Mouse (Mus musculus): ENCODE results near the gene Phlpp1.

Phlpp1 gene

DNA sequence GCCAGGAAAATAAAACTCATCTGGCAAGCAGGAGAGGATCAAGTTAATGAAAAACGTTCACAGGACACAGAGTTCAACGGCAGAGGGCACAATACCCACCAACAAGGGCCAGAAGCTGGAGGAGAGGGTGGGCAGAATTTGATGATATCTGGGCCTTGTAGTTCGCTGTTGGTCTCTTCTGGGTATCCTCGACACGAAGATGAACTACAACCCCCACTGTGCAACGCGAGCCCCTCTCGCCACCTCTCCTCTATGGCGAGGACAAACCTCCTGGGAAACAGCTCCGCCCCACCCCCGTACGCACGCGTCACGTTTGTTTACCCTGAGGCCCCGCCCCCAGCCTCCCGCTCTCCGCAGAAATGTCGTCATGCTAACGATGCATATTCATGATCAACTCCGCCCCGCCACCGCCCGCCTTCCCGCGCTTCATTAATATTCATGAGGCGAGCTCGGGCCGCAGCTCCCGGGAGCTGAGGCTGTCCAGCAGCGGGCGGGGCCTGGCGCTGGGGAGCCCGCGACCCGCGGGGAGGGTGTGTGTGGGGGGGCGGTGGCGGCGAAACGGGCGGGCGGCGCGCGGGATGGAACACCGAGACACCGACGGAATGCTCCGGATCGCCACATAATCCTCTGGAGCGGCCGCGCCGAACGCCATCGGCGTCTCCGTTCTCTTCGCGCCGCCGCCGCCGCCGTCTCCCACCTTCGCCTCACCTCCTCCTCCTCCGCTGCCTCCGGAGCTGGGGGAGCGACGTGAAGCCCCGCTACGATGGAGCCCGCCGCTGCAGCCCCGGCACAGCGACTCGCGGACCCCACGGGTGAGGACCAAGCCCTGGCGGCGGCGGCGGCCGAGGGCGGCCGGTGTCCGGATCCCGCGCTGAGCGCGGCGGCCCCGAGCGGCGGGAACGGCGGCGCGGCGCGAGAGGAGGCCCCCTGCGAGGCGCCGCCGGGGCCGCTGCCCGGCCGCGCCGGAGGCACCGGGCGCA is at the start of gene Phlpp1:
Phlpp1 (plus strand) TSS at position 512 of the 980 bp plus-strand sequence.
- in situ Hi-C loops (cut with MboI; ENCODE audit: low pct_unique_long_range_greater_than_20kb in 1 of 2, low sequenced_read_pairs in 2 of 2, unreplicated experiment in 1 of 2), result no loop called here

DNA sequence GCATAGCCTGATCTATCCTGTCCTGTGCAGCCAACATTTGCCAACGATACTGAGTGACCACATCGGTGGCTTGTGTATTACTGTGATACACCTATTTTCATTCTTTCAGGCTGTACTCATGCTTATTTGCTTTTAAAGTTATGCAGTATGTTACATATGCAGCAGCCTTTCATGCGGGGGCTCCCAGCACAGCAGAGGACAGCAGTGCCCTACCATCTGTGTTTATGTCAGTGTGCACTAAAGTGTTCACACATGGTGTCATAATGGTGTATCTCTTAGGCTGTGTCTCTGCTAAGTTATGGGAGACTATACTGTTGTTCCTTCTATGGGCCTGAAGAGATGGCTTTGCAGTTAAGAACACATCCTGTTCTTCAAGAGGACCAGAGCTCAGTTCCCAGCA is 45.0 kb upstream of the Phlpp1 start:
- in situ Hi-C loops (cut with MboI; ENCODE audit: low pct_unique_long_range_greater_than_20kb in 1 of 2, low sequenced_read_pairs in 2 of 2, unreplicated experiment in 1 of 2), result no loop called here

DNA sequence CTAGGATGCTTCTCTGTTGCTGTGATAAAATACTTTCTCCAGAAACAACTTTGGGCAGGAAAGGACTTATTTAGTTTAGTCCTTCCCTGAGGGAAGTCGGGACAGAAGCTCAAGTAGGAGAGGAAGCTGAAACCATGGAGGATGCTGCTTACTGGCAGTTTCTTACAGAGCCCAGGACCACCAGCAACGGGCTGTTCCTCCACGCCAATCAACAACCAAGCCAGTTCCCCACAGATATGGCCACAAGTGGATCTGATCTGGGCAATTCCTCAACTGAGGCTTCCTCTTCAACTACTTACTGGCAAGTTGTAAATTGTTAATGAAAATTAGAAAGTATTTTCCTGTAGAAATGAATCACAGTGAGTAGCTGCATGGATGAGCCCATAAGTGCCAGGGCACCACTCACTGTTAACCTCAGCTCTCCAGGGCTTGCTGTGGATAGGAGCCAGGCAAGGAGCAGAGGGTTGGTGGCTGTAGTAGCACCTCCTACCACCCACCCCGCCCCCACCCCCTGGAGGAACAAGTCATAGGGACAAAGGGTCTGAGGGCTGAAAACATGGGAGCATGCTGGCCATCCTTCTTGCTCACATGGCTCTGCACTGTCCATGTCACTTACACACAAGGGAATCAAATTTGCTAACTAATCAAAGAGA is 39.7 kb upstream of the Phlpp1 start:
- in situ Hi-C loops (cut with MboI; ENCODE audit: low pct_unique_long_range_greater_than_20kb in 1 of 2, low sequenced_read_pairs in 2 of 2, unreplicated experiment in 1 of 2), result no loop called here

DNA sequence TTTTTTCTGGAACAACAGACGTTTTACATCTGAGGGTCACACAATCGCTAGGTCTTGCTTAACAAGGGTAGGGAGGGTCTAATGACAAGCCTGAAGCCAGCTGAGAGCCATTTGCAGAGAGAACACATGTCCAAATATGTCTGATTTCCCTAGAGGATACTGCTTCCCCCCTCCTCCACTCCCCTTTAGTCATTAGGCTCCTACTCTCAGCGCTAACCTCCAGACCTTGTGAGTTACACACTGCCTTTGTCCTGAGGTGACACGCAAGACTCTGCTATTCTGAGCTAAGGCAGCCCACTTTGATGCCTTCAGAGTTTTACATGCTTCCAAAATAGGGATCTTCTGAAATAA is 39.2 kb upstream of the Phlpp1 start:
- in situ Hi-C loops (cut with MboI; ENCODE audit: low pct_unique_long_range_greater_than_20kb in 1 of 2, low sequenced_read_pairs in 2 of 2, unreplicated experiment in 1 of 2), result no loop called here

DNA sequence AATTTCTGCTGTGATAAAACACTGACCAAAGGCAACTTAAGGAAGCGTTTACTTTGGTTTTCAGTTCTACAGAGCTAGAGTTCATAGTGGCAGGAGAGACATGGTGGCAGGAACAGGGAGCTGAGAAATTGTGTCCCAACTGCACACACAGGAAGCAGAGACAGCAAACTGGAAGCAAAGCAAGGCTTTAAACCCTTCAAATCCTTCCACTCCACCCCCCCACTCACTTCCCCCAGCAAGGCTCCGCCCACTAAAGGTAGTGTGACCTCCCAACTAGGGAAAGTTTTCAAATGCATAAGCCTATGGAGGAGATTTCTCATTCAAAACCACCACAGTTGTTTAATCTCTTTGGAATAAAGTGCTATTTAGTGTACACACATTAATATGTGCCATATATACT is 32.9 kb upstream of the Phlpp1 start:
- in situ Hi-C loops (cut with MboI; ENCODE audit: low pct_unique_long_range_greater_than_20kb in 1 of 2, low sequenced_read_pairs in 2 of 2, unreplicated experiment in 1 of 2), result no loop called here

DNA sequence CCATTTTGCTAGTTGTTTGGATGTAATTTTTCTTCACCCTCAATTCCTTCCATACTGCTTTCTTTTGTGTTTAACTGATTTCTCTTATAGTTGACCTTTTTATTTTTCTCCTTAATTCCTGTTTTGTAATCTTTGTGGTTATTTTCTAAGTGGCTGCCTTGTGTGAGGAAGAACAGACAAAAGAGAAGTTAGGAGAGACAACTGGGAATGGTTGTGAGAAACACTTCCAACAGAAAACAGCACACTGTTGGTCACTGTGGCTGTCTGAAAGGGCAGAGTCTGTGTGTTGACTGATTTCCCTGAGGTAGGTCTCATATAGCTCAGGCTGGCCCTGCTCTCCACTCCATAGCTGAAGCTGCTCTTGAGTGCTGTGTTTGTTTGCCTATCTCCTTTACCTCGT is 32.4 kb upstream of the Phlpp1 start:
- in situ Hi-C loops (cut with MboI; ENCODE audit: low pct_unique_long_range_greater_than_20kb in 1 of 2, low sequenced_read_pairs in 2 of 2, unreplicated experiment in 1 of 2), result no loop called here

DNA sequence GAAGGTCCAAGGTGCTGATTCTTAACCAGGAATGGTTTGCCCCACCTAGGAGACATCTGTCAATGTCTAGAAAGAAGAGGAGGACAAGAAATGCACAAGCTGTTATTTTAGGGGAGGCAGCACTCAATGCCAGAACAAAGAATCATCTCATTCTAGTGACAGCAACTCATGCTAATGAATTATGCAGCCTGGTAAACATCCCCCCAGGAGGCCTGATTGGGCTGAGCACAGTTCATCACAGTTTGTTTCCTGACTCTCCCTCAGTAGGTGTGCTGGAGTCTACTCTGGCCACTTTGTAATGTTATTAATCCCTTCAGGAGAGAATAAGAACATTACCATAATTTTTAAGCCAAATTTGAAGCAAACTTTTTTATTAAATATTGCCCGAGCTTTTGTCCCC is 29.5 kb upstream of the Phlpp1 start:
- in situ Hi-C loops (cut with MboI; ENCODE audit: low pct_unique_long_range_greater_than_20kb in 1 of 2, low sequenced_read_pairs in 2 of 2, unreplicated experiment in 1 of 2), result no loop called here

DNA sequence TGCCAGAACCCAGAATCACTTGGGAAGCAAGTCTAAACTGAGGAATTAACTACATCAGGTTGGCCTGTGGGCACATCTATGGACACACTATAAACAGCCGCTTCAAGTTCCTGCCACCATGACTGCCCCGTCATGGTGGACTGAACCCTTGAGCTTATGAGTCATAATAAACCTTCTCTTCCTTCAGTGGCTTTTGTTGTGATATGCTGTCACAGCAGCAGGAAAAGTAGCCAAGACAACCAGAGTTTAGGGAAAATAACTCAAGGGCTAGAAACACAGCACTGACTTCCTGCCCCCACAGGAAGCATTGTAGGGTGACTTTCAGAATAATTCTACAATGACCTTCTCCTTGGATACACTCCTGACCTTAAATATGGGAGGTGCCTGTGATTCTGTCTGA is 27.0 kb upstream of the Phlpp1 start:
- in situ Hi-C loops (cut with MboI; ENCODE audit: low pct_unique_long_range_greater_than_20kb in 1 of 2, low sequenced_read_pairs in 2 of 2, unreplicated experiment in 1 of 2), result no loop called here

DNA sequence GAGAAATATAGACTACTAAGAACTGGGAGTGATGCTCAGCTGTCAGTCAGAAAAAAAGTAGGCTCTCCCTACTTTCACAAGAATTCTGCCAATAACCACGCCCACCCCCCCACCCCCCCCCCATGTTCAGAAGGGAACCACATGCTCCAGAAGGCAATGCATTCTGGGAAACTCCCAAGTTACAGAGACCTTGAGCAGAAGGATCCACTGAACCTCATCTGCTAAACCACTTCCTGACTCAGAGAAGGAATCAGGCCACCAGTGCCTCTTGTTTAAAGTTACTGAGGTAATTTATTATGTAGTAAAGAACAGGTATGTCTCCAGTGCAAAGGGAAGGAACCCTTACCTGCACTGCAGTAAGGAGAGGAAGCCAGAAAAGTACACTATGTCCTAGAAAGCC is 26.5 kb upstream of the Phlpp1 start:
- in situ Hi-C loops (cut with MboI; ENCODE audit: low pct_unique_long_range_greater_than_20kb in 1 of 2, low sequenced_read_pairs in 2 of 2, unreplicated experiment in 1 of 2), result no loop called here

DNA sequence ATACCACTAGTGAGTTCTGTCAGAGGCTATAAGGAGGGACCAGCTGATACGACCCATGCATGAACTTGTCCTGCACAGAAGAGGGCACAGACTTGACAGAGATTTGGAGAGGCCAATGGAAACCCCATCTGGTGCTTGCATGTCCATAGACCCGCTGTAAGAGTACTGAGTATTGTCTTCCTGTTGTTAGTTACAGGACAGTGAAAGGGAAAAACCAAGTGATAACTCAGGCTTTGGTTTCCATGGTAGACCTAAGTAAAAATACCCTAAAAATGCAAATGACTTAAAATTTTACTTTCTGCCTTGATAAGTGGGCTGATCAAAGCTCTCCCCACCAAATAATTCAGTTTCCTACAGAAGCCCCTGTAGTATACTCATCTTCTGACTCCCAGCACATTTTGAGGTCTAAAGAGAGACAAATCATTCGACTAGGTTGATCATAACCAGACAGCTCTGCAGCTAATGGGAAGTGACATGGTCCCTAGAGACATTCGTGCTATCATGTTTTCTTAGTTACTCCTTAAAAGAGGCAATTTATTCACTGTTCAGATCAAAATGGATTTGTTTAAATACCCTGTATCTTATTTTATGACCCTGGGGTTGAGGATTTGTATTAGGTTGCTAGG is 25.9 kb upstream of the Phlpp1 start:
- in situ Hi-C loops (cut with MboI; ENCODE audit: low pct_unique_long_range_greater_than_20kb in 1 of 2, low sequenced_read_pairs in 2 of 2, unreplicated experiment in 1 of 2), result no loop called here

DNA sequence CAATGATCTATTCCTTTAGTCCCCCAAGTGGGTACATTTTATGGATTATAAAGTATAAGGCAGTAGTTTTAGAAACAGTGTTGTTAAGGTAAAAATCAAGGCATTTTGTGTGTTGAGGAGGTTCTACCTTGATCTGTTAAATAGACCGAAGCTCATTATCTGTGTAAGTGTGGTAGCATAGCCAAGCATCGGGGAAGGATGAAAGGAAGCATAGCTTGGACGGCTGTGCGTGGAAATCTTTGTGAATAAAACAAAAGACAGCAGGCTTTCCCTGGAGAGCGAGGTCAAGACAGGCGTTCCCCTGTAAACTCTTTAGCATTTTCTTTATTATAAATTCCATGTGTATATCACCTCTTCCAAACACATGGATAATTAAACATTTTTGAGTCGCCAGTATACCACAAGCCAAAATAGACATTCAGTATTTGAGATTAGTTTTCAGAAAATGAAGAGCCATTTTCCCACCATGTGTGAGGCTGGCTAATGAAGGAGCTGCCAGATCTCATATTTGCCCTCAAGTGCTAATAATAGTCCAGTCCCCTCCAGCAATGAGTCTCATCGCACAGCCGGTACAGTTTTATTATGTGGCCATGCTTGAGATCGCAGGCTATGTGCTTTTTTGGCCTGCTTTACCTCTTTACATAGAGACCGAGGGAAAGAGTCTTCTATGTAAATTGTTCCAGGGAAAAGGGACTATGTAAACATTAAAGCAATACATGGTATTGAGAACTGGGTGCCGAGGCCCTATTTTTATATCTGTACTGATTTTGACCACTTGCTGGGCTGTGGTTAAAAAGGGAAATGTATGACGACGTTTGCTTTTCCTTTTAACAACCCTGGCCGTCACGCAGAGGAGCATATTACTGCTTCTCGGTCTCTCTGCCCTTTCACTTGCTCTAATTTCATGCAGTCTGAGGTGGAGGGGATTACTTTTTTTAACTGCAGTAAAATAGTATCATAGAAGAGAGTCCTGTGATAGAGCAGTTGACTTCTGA is 22.9 kb upstream of the Phlpp1 start:
- in situ Hi-C loops (cut with MboI; ENCODE audit: low pct_unique_long_range_greater_than_20kb in 1 of 2, low sequenced_read_pairs in 2 of 2, unreplicated experiment in 1 of 2), result no loop called here

DNA sequence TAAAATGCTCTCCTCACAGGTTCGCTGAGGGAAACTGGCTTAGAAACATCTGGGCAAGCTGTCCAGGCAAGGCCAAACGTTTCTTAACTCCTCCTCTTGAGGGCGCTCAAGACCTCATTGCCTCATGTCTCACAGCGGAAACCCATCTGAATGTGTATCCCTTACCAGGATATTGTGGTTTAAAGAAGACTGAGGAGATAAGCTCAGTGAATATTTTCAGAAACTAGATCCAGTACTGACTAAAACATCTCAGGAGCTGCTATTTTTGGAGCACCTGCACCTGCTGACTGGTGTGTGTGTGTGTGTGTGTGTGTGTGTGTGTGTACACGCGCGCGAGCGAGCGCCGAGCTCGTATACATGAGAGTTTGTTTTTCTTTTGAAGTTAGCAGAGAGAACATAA is 19.7 kb upstream of the Phlpp1 start:
- in situ Hi-C loops (cut with MboI; ENCODE audit: low pct_unique_long_range_greater_than_20kb in 1 of 2, low sequenced_read_pairs in 2 of 2, unreplicated experiment in 1 of 2), result loop anchor here (5.0 to 10.0 kb wide), 4 partner anchors 77 to 245 kb away; no protein-coding TSS in a partner anchor

DNA sequence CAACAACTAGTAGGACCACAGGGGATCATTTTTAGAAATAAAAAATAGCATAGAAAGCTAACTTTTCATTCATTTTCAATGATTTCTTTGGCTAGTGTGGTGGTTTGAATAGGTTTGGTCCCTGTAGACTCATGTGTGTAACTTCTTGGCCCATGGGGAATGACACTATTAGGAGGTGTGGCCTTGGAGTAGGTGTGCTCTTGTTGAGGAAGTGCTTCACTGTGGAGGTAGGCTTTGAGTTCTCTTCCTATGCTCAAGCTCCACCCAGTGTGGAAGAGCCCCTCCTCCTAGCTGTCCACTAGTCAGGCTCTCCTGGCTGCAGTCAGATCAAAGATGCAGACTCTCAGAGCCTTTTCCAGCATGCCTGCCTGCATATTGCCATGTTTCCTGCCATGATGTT is 18.8 kb upstream of the Phlpp1 start:
- in situ Hi-C loops (cut with MboI; ENCODE audit: low pct_unique_long_range_greater_than_20kb in 1 of 2, low sequenced_read_pairs in 2 of 2, unreplicated experiment in 1 of 2), result loop anchor here (5.0 to 10.0 kb wide), 4 partner anchors 78 to 245 kb away; no protein-coding TSS in a partner anchor

DNA sequence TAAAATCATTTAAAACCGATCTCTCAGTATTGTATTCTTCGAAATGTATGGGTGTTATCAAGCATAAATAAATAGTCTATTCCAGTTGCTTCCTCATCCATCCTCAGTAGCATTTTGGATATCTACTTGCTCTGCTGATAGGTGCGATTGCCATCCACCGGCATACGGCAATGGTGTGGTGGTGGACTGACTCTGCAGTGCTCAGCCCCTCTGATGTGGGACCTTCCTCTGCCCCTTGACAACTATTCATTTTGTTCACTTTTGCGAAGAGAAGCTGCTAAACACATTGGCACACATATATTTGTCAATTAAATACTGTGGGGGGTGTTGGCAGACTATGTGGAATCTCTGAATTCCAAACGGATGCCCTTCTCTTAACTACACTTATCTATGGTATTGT is 17.0 kb upstream of the Phlpp1 start:
- in situ Hi-C loops (cut with MboI; ENCODE audit: low pct_unique_long_range_greater_than_20kb in 1 of 2, low sequenced_read_pairs in 2 of 2, unreplicated experiment in 1 of 2), result loop anchor here (5.0 to 10.0 kb wide), 4 partner anchors 80 to 243 kb away; no protein-coding TSS in a partner anchor

DNA sequence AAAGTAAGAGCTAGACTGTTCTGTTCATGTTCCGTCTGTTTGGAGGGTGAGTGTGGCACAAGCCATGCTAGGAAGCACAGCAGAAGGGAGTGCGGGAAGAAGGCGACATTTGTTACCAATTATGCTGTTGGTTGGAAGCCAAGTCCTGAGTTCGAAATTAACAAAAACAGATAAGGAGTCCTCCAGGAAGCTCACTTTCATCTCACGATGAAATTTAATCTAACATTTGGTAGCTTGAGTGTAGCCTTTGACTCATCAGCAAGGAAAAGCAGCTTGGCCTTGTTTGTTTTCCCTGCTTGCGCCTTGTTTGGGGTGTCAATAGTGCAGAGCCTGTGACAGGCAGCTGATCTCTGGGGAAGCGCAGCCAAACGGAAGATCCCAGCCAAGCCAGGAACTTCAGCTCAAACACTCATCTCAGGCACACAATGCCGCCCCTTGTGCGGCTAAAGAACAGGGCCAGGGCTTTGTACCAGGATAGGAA is 16.4 kb upstream of the Phlpp1 start:
- in situ Hi-C loops (cut with MboI; ENCODE audit: low pct_unique_long_range_greater_than_20kb in 1 of 2, low sequenced_read_pairs in 2 of 2, unreplicated experiment in 1 of 2), result loop anchor here in 1 of 2 experiments (10.0 kb wide), 2 partner anchors 80 to 240 kb away; no protein-coding TSS in a partner anchor

DNA sequence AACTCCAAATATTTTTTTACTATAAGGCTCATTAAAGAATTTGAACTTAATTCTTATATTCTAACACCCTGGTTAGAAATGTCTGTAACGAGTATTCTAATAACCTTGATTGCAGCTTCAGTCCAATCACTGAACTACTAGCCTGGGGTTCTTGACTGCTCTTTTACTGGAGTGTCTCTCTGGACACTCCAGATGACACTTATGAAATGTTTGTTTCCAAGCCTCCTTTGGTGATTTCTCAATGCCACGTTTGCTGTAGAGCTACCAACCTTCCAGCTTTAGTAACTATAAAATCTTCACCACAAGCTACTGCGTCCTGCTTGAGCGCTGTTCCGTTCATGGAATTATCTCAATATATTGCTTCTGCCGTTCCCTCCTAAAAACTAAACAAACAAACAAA is 15.8 kb upstream of the Phlpp1 start:
- in situ Hi-C loops (cut with MboI; ENCODE audit: low pct_unique_long_range_greater_than_20kb in 1 of 2, low sequenced_read_pairs in 2 of 2, unreplicated experiment in 1 of 2), result loop anchor here in 1 of 2 experiments (10.0 kb wide), 2 partner anchors 81 to 239 kb away; no protein-coding TSS in a partner anchor

DNA sequence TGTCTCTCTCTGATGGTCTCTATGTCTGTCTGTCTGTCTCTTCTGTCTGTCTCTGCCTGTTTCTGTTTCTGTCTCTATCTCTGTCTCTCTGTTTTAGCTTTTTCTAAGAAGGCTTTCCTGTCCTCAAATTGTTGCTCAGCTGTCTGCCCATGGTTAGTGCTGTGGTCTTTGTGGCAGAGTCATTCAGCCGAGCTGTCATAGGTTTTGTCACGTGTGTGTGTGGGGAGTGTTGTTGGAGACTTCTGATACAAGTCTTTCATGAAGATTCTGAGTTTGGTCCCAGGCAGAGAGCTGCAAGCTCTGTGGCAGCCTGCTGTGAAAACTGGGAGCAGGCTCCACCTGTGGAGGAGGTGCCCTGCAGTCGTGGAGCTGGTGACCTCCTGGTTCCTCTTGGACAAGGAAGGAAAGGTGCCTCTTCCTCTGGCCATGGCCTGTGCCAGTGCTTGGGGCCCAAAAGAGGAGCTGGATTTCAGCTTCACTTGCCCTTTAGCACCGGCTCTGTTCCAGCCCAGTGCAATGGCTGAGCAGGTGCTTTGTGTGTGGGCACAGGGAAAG is 13.5 kb upstream of the Phlpp1 start:
- in situ Hi-C loops (cut with MboI; ENCODE audit: low pct_unique_long_range_greater_than_20kb in 1 of 2, low sequenced_read_pairs in 2 of 2, unreplicated experiment in 1 of 2), result loop anchor here in 1 of 2 experiments (10.0 kb wide), 2 partner anchors 83 to 237 kb away; no protein-coding TSS in a partner anchor

Measured in mouse embryonic stem cell (cell line).